Mouse (Mus musculus): ENCODE measurements around the gene Snn. TPM values are rescaled to one million over a fixed set of nuclear protein-coding genes. Genes with fewer than 3 reads are reported as not detected.
A peak's percentile ranks its signal among the peaks of the same experiment; 100 is the strongest.
"Not testable (repeated sequence)": the region's sequence is repeated elsewhere in the genome, so short reads cannot be mapped to it uniquely, and the experiment has no call there.

Snn gene
- 124 and 138 TPM in 2 replicates for polyA plus RNA-seq (2012; rRNA removed)

- no peak for DNase-seq
- TF ChIP-seq CTCF (IDR thresholded peaks at IDR 0.05; ENCODE audit: borderline replicate concordance, insufficient read depth, low read depth, low read length) (no peak), POLR2A (IDR thresholded peaks at IDR 0.05; ENCODE audit: borderline replicate concordance, insufficient read depth, low read length) (no peak)
- no peak within 1 kb of the TSS for H3K27ac ChIP-seq (ENCODE audit: insufficient read depth, low read length)
- no peaks in the 10 kb centered on the region for H3K4me1 ChIP-seq (ENCODE audit: control insufficient read depth, insufficient read depth, low read length)
- no peaks in the 10 kb centered on the region for H3K27me3 ChIP-seq (ENCODE audit: control insufficient read depth, insufficient read depth, low read length)
- 92% methylated on average over 4 of the region's 4 CpGs for WGBS
- H3K4me3 ChIP-seq (replicated peaks; ENCODE audit: insufficient read depth, low read depth, low read length): no peak within 1 kb of the TSS
These were observed at the start of gene Snn for GRCm38 (mm10) chr16:11060645-11061044. Snn (plus strand) TSS chr16:11060945.

GRCm38 (mm10) chr16:11011206-11011605 is 49.5 kb upstream of the Snn start:
- H3K27ac ChIP-seq (ENCODE audit: insufficient read depth, low read length): no peak overlapping the region
- TF ChIP-seq POLR2A (IDR thresholded peaks at IDR 0.05; ENCODE audit: borderline replicate concordance, insufficient read depth, low read length): no peak
- TF ChIP-seq CTCF (IDR thresholded peaks at IDR 0.05; ENCODE audit: borderline replicate concordance, insufficient read depth, low read depth, low read length): no peak
- whole genome bisulfite sequencing: 96% methylated on average over 2 of the region's 2 CpGs
- H3K27me3 ChIP-seq (ENCODE audit: control insufficient read depth, insufficient read depth, low read length): no peaks in the 10 kb centered on the region
- no peak for DNase-seq
- no peak overlapping the region for H3K4me3 ChIP-seq (replicated peaks; ENCODE audit: insufficient read depth, low read depth, low read length)
- no peaks in the 10 kb centered on the region for H3K4me1 ChIP-seq (ENCODE audit: control insufficient read depth, insufficient read depth, low read length)

DNA sequence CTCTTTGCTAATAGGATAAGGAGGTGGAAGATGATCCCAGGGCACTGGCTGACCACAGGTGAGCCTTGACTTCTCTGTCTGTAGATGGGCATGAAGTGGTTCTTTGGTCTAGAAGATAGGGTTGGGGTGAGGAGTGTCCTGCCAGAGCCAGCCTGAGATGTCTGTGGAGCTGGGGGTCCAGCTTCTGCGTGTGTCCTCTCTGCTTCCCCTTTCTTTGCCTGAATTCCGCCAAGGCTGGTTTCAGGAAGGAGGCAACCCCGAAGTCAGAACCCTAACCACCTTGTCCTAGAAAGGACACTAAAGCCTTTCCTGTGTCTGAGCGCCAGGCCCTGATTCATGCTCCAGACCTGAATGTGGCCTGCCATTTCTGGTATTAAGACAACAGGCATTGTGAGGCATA is 48.8 kb upstream of the Snn start:
- Histone ChIP-seq H3K27ac (ENCODE audit: insufficient read depth, low read length) (0 out of 2 replicates have a peak overlapping the region, but pooled peaks have one; percentile 52), H3K4me3 (replicated peaks; ENCODE audit: insufficient read depth, low read depth, low read length) (no peak overlapping the region), H3K4me1 (ENCODE audit: control insufficient read depth, insufficient read depth, low read length) (no peaks in the 10 kb centered on the region), H3K27me3 (ENCODE audit: control insufficient read depth, insufficient read depth, low read length) (no peaks in the 10 kb centered on the region)
- WGBS: 87% methylated on average over 4 of the region's 4 CpGs
- TF ChIP-seq CTCF (IDR thresholded peaks at IDR 0.05; ENCODE audit: borderline replicate concordance, insufficient read depth, low read depth, low read length) (no peak), POLR2A (IDR thresholded peaks at IDR 0.05; ENCODE audit: borderline replicate concordance, insufficient read depth, low read length) (no peak)
- DNase-seq: no peak

- DNase-seq: peak in 1 of 2 experiments; percentile 44
- Histone ChIP-seq H3K27ac (ENCODE audit: insufficient read depth, low read length) (peak overlapping the region; percentile 38; the same call in 1 of the 2 replicates), H3K4me3 (replicated peaks; ENCODE audit: insufficient read depth, low read depth, low read length) (no peak overlapping the region), H3K4me1 (ENCODE audit: control insufficient read depth, insufficient read depth, low read length) (no peaks in the 10 kb centered on the region), H3K27me3 (ENCODE audit: control insufficient read depth, insufficient read depth, low read length) (no peaks in the 10 kb centered on the region)
- TF ChIP-seq POLR2A (IDR thresholded peaks at IDR 0.05; ENCODE audit: borderline replicate concordance, insufficient read depth, low read length) (no peak), CTCF (IDR thresholded peaks at IDR 0.05; ENCODE audit: borderline replicate concordance, insufficient read depth, low read depth, low read length) (no peak)
- 56% methylated on average over 11 of the region's 11 CpGs for WGBS
These were observed 47.9 kb upstream of the Snn start for GRCm38 (mm10) chr16:11012571-11013463.

DNA sequence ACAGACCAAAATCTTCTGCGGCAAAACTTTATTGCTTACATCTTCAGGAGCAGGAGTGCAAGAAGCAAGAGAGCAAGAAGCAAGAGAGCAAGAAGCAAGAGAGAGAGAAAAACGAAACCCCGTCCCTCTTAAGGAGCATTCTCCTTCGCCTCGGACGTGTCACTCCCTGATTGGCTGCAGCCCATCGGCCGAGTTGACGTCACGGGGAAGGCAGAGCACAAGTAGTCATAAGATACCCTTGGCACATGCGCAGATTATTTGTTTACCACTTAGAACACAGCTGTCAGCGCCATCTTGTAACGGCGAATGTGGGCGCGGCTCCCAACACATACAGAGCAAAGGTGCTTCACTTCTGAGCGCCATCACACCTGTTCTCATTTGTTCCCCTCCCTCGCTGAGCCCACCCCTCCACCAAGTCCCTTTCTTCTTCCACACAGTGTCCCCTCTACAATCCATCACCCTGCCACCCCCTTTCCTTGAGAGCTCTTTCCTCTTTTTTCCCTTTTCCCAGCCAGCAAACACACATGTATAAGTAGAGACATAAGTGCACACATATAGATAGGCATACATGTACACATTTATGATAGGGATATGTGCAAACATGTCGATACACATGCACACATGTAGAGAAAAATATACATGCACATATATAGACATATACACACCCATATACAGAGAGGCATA is 47.1 kb upstream of the Snn start:
- H3K27me3 ChIP-seq (ENCODE audit: control insufficient read depth, insufficient read depth, low read length); DNase-seq; H3K4me3 ChIP-seq (replicated peaks; ENCODE audit: insufficient read depth, low read depth, low read length); H3K27ac ChIP-seq (ENCODE audit: insufficient read depth, low read length); H3K4me1 ChIP-seq (ENCODE audit: control insufficient read depth, insufficient read depth, low read length): not testable (repeated sequence)
- 84% methylated on average over 14 of the region's 19 CpGs for WGBS

DNA sequence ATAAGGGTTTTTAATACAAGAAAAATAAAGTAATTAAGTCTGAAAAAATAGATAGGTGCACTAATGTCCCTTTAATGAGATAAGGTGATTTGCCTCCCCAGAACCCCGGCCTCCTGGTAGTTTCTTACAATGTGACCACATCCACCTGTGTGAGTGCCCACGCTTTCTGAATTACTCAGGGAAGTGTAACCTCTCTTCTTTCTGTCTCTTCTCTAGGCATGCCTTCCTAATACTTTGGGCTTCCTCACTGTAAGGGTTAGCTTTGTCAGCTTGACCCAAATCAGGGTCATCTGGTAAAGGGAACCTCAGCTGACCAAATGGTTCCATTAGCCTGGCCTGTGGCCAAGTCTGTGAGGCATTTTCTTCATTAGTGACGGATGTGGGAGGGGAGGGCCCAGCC is 46.3 kb upstream of the Snn start:
- no peaks in the 10 kb centered on the region for H3K27me3 ChIP-seq (ENCODE audit: control insufficient read depth, insufficient read depth, low read length)
- H3K4me1 ChIP-seq (ENCODE audit: control insufficient read depth, insufficient read depth, low read length): no peaks in the 10 kb centered on the region; the same call in 1 of the 2 replicates
- H3K4me3 ChIP-seq (replicated peaks; ENCODE audit: insufficient read depth, low read depth, low read length): no peak overlapping the region
- DNase-seq: no peak
- no peak overlapping the region for H3K27ac ChIP-seq (ENCODE audit: insufficient read depth, low read length)
- WGBS: 86% methylated on average over 3 of the region's 3 CpGs
- TF ChIP-seq CTCF (IDR thresholded peaks at IDR 0.05; ENCODE audit: borderline replicate concordance, insufficient read depth, low read depth, low read length) (no peak), POLR2A (IDR thresholded peaks at IDR 0.05; ENCODE audit: borderline replicate concordance, insufficient read depth, low read length) (no peak)

DNA sequence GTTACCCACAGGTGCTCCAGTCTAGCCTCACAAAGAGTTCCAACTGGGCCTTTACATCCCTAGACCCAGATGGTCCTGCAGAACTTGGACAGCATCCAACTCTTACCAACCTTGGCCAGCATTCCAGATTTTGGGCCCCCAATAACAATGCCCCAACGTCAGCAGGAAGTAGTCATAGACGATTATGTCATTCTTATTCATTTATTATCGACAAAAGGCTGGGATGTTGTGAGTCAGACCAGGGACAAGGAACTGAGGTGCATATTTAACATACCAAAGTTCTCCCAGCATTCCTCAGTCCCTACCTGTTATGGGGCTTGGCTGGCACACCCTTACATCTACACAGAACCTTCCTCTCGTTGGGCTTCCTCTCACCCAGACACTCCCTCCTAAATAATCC is 44.4 kb upstream of the Snn start:
- Histone ChIP-seq H3K27me3 (ENCODE audit: control insufficient read depth, insufficient read depth, low read length) (no peaks in the 10 kb centered on the region), H3K4me3 (replicated peaks; ENCODE audit: insufficient read depth, low read depth, low read length) (no peak overlapping the region), H3K4me1 (ENCODE audit: control insufficient read depth, insufficient read depth, low read length) (no peaks in the 10 kb centered on the region; the same call in 1 of the 2 replicates), H3K27ac (ENCODE audit: insufficient read depth, low read length) (no peak overlapping the region)
- DNase-seq: no peak
- WGBS: 30% methylated on average over 4 of the region's 4 CpGs
- TF ChIP-seq CTCF (IDR thresholded peaks at IDR 0.05; ENCODE audit: borderline replicate concordance, insufficient read depth, low read depth, low read length) (no peak), POLR2A (IDR thresholded peaks at IDR 0.05; ENCODE audit: borderline replicate concordance, insufficient read depth, low read length) (no peak)

Measured in cerebellum, adult 2 months (tissue).